Mouse (Mus musculus) olfactory bulb, adult 2 months (tissue): ENCODE measurements around the gene Klf6.

Experiments used
- CTCF ChIP-seq: fragments of 200-500 bp; IDR thresholded peaks from 2 replicates; pipeline ENCODE4 v1.5.1; 2012; ENCODE audit warnings: low read depth, mild to moderate bottlenecking, low read length, moderate library complexity; ENCODE audit not compliant: insufficient read depth
- POLR2A ChIP-seq: fragments of 200-500 bp; IDR thresholded peaks from 2 replicates; pipeline ENCODE4 v1.6.1; 2012; ENCODE audit warnings: mild to moderate bottlenecking, low read depth, low read length, moderate library complexity; ENCODE audit not compliant: insufficient read depth

DNA sequence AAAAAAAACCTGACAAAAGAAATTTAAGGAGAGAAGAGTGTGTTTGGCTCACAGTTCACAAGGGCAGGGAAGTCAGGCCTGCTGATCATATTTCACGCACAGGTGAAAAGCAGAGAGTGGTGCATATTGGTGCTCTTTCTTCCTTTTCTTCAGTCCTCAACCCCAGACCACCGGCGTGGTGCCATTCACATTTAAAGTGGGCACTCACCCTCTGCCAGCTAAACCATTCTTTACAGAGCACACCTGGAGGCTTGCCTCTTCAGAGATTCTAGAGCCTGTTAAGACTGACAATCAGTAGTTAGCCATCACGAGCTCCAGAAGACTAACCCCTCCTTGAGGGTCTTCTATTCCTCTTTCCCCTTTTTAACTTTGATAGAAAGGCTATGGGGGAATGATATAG is 17.5 kb downstream of the Klf6 start:
- TF ChIP-seq CTCF (no peak), POLR2A (no peak)
